Mouse (Mus musculus): ENCODE data around the gene Lmod3.

Lmod3 gene

GRCm38 (mm10) chr6:97252711-97253221 lies at the start of gene Lmod3:
Gene Lmod3 (minus strand): TSS chr6:97252759.
- DNase-seq (ENCODE audit: extremely low read depth, low read depth, low spot score): no peak

- no peak for DNase-seq (ENCODE audit: extremely low read depth, low read depth, low spot score)
Measured at GRCm38 (mm10) chr6:97302303-97302702, 49.7 kb upstream of the Lmod3 start.

DNA sequence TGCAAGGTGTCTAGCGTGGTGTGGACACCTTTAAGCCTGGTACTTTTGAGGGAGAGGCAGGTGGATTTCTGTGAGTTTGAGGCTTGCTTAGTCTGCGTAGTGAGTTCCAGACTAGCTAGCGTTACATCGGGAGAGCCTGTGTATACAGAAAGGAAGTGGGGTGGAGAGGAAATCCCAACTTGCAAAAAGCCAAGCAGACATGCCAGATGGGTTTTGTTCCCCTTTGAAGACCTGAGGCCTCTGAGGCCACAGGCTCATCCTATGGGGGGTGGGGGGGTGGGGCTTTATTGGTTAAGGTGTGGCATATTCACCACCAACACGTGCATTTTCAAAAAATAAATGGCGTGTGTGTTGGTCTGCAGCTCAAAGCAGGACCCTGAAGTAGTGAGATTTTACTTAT lies 48.1 kb upstream of the Lmod3 start:
- DNase-seq (ENCODE audit: extremely low read depth, low read depth, low spot score): no peak

GRCm38 (mm10) chr6:97300180-97300579 lies 47.6 kb upstream of the Lmod3 start:
- DNase-seq (ENCODE audit: extremely low read depth, low read depth, low spot score): no peak

- no peak for DNase-seq (ENCODE audit: extremely low read depth, low read depth, low spot score)
Measured at GRCm38 (mm10) chr6:97297151-97297550, 44.6 kb upstream of the Lmod3 start.

DNA sequence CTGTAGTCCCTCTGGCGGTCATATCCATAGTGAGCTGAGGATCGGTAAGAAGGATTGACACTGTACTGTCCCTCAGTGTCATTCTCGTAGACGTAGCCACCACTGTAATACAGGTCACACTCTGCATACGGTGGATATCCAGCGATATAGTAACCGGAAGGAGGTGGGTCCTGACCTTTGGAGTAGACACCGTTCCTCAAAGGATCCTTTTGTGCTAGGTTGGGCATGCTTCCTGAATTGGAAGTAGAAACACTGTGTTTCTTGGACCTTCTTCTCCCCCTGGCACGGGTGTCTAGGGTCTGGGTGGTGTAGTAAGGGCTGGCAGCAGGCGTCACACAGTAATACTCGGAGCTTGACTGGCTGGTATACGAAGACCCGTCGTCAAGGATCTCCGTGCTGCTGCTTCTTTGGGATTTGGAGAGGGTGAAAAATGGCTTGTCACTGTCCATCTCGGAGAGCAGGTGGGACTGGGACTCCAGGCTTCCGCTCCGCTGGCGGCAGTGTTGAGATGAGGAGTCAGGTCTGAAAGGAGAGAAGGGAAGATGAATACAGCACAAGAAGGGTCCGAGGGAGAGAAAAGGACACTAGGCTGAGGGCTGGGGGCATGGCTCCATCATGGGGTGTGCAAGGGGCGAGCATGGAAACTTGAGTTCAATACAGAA lies 43.4 kb upstream of the Lmod3 start:
- DNase-seq (ENCODE audit: extremely low read depth, low read depth, low spot score): no peak

DNA sequence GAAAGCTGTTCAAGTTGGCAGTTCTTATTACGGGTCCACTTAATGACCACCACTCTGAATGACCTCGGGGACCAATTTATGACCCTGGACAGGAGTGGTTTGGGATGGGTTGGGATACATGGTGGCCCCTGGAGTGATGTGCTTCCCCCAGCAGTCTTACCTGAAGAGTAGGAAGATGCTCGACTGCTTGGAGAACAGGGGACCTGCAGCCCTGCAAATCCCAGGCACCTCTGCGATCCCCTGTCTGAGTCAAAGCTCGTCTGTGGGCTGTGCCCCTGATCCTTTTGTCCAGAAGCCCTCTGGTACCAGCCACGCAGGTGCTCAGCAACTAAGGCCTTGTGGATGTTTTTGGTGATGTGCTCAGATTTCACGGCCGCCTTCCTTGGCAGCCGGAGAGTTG lies 42.9 kb upstream of the Lmod3 start:
- DNase-seq (ENCODE audit: extremely low read depth, low read depth, low spot score): no peak

- no peak for DNase-seq (ENCODE audit: extremely low read depth, low read depth, low spot score)
Measured at GRCm38 (mm10) chr6:97293667-97294569, 41.4 kb upstream of the Lmod3 start.

DNA sequence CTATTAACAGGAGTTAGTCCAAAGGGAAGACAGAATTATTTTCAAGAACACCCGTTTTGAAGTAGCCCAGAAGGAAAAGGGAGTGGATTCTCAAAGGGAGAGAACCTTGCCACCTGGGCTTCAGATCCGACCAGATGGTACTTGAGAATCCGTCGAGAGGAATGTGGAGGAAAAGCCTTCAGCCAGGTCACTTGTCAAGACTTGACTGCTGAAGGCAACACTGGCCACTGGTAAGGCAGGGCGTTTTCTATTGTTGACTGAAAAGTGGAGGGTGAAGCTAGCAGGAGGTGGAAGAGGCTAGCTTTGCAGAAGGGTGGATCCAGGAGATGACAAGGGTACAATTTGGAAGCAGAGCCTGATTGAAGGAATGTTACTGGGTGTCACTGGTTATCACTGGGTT lies 40.3 kb upstream of the Lmod3 start:
- no peak for DNase-seq (ENCODE audit: extremely low read depth, low read depth, low spot score)

- no peak for DNase-seq (ENCODE audit: extremely low read depth, low read depth, low spot score)
Measured at GRCm38 (mm10) chr6:97292096-97292495, 39.5 kb upstream of the Lmod3 start.

GRCm38 (mm10) chr6:97291159-97291908 lies 38.8 kb upstream of the Lmod3 start:
- no peak for DNase-seq (ENCODE audit: extremely low read depth, low read depth, low spot score)

DNA sequence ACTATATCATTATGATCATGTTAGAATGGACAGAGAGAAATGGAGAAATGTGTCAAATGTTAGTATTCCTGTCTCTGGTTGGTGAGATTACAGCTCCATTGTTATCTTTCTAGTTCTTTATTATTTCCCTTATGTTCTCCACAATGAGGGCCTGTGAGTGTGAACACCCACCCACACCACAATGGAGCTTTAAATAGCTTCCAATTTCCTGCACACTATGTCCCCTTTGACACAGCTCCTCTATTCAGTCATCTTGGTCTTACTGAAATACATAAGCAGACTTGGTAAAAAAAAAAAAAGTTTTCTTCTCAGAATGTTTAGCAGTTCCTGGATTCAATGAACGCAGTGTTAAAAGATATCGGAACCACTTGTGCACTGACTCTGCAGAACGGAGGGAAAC lies 38.1 kb upstream of the Lmod3 start:
- DNase-seq (ENCODE audit: extremely low read depth, low read depth, low spot score): no peak

DNA sequence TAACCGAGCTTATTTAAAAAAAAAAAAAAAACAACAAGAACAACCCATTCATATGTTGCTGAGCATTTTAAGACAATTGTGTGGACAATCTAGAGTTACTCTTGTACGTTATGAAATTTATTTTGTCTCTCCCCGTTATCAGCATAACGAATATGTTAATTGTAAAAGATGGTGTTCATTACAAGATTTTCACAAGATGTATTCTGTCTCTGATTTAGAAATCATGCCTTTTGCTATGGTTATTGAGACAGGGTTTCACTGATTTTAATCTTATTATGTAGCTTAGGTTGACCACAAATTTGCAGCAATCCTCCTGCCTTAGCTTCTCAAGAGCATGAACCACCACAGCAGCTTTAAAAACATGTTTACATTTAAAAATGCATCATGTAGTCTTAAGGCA lies 37.3 kb upstream of the Lmod3 start:
- DNase-seq (ENCODE audit: extremely low read depth, low read depth, low spot score): no peak

- no peak for DNase-seq (ENCODE audit: extremely low read depth, low read depth, low spot score)
Measured at GRCm38 (mm10) chr6:97289316-97289820, 36.8 kb upstream of the Lmod3 start.

DNA sequence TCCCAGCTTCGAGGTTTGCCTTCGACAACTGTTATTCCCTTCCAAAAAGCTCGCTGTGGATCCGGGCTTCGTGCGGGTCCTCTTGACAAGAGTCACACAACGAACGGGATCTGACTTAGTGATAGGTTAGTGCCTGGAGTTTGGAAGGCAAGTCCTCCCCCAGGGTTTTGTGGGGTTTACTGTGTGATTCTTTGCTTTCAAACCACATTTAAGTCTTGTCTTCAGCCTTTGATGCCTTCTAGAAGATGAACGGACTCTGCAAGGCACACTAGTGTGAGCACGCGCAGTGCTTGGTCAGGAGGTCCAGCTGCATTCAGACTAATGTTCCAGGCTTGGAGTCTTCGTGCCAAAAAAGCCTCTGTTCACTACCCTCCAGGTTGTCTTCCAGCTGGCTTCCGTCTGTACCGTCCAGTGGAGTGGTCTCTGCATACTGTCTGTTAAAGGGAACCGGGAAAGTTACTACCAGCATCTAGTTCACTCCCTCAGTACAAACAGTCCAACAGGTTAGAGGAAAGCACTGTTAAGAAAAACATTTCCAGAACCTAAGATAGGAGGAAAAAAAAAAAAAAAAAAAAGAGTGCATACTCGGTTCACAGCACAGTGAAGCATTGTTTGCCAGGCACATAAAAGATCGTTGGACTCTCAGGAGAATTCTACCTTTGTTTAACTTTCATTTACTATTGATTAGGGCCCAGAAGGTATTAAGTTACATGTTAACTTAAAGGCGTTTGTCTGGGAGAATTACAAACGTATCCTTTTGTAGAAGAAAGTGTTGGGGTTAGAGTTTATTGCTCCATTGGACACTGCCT lies 35.7 kb upstream of the Lmod3 start:
- DNase-seq (ENCODE audit: extremely low read depth, low read depth, low spot score): no peak

- no peak for DNase-seq (ENCODE audit: extremely low read depth, low read depth, low spot score)
Measured at GRCm38 (mm10) chr6:97286332-97286731, 33.8 kb upstream of the Lmod3 start.

DNA sequence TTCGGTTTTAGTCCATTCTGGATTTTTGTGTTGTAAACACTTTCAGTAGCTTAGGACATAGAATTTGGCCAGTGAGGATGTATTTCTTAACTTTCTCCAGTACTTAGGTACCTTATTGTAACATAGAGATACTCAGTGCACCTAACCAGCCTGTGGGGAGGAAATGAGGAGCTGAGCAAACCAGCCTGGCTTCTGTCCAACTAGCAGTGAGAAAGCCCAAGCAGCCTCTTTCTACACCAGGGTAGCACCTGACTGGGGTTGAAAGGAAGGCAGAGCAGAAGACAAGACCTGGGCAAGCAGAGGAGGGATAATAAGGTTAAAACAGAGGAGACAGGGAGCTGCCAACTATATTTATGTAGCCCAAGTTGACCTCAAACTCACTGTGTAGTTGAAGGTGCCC lies 31.1 kb upstream of the Lmod3 start:
- no peak for DNase-seq (ENCODE audit: extremely low read depth, low read depth, low spot score)

GRCm38 (mm10) chr6:97278878-97279277 lies 26.3 kb upstream of the Lmod3 start:
- DNase-seq (ENCODE audit: extremely low read depth, low read depth, low spot score): no peak

- no peak for DNase-seq (ENCODE audit: extremely low read depth, low read depth, low spot score)
Measured at GRCm38 (mm10) chr6:97278014-97278787, 25.6 kb upstream of the Lmod3 start.

Data from fat pad, adult 2 months (tissue).